Mouse (Mus musculus) lung, embryonic 16.5 days (tissue): ENCODE results near the gene Fam124a. TPM values are rescaled to one million over a fixed set of nuclear protein-coding genes. Genes with fewer than 3 reads are reported as not detected.

ENCODE experiments used
- polyA plus RNA-seq: library from polyadenylated mRNA; unstranded; fragments of >200 nt; fragmentation: Nextera tagmentation; extraction: Ambion mirVana; gene quantifications from 2 replicates; pipeline ENCODE4 v1.2.1, GENCODE M21; 2015

The Fam124a gene
- polyA plus RNA-seq, 1 experiment from 2014 or later: 5.9 TPM

Other genes starting within 250 kb of the Fam124a start
- gene Gucy1b2, start 99.4 kb upstream of the Fam124a start, polyA plus RNA-seq: 0.13 and 0.31 TPM in 2 replicates
- gene Gm4131, start 11.2 kb downstream of the Fam124a start, polyA plus RNA-seq: not detected in 2 replicates
- not detected in 2 replicates for gene Serpine3, start 107.9 kb downstream of the Fam124a start, polyA plus RNA-seq
- 19.8 and 24.9 TPM in 2 replicates for gene Ints6, start 205.4 kb downstream of the Fam124a start, polyA plus RNA-seq